Mouse (Mus musculus) megakaryocyte-erythroid progenitor cell, adult 5-6 weeks (primary cell): ENCODE data around the gene Srp72. TPM values are rescaled to one million over a fixed set of nuclear protein-coding genes. Genes with fewer than 3 reads are reported as not detected.
"Not testable (repeated sequence)": the region's sequence is repeated elsewhere in the genome, so short reads cannot be mapped to it uniquely, and the experiment has no call there.

Experiments
- ATAC-seq: replicated peaks from 2 replicates; pipeline ENCODE4 v1.8.0; 2016; ENCODE audit warnings: mild to moderate bottlenecking, inconsistent platforms; ENCODE audit not compliant: severe bottlenecking, poor library complexity, low FRiP score, low TSS enrichment
- total RNA-seq, 2 experiments: library from RNA; stranded (forward) in 1 of 2; stranded (reverse) in 1 of 2; fragments of 200-1000, 215-1000 nt in 1 of 2; fragments of >200 nt in 1 of 2; fragmentation: Nextera tagmentation in 1 of 2; gene quantifications; 2 replicates each; pipeline ENCODE4 v1.2.3; 2014 to 2017

The Srp72 gene
- total RNA-seq, 2 experiments from 2014 or later: 143 to 199 TPM

DNA sequence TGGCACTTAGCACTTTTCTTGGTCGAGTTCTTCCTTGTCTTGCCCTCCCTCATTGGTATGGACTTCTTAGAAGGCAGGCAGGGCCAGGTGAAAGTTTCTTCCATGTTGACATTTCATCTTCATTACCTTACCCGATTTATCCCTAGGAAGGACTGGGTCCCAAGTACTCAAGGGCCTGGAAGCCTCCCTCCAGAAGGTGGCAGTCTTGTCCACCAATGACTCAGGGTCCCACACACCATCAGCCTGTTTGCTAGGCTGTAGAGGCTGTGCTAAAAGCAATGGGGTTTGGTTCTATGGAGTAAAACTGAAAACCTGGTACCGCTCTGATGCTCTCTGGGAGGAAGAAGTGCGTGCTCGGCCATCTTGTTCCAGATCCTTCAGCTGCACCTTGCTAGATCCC, 55.3 kb downstream of the Srp72 start:
- peak; percentile 76 for ATAC-seq

GRCm38 (mm10) chr5:77035101-77035500, 60.6 kb downstream of the Srp72 start:
- ATAC-seq: not testable (repeated sequence)

DNA sequence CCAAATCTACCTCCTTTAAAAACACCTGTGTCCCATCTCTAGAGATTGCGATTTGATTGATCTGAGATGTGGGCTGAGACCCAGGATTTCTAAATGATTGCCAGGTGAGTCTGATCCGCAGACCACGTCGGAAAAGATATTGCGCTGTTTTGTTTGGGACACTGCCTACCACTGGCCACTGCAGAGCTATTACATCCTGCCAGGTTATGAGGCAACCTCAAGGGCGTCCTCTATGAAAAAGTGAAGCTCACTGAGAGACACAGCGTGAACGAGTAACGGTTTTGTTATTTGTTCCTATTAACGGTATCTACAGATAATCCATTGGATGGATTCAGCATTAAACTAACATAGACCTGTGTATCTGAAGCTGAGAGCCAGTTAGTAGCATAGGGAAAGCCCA, 64.0 kb downstream of the Srp72 start:
- ATAC-seq: no peak

DNA sequence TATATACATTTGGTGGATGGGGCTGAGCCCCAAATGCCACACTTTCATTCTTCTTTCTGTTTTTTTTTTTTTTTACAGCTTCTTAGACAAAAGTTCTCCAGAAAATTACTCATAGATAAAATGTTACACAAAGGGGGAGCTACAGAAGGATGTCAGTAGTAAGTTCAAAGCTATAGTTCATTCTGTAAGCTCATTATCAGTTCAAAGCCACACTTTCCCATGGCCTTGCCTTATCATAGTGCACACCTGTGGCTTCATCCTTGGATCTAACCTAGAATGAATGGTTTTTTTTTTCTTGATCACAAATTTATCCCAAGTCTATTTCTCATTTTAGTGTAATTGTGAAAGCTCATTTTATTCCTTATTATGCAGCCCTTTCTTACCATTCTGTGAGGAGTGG, 64.9 kb downstream of the Srp72 start:
- ATAC-seq: no peak

DNA sequence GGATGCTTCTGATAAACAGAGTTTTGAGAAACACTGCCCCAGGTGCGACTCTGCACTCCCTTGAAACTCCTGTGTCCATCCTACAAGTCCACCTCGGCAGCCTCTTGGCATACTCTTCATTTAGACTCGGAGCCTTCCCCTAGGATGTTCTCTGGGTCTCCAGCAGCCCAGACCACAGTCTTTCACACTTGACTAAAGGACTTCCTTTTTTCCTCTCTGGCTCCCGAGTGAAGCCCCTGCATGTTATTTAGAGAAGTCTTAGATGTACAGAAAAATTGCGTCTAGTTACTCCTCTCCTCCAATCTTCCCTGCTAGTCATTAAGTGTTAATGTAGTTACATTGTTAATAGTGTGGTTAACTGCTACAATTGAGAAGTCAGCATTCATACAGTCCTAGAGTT, 69.9 kb downstream of the Srp72 start:
- no peak for ATAC-seq

Other genes starting within 250 kb of the Srp72 start
- gene Aasdh, start 69.2 kb upstream of the Srp72 start, total RNA-seq (2014; fragmentation: Nextera tagmentation): 41.1 and 55.8 TPM in 2 replicates
- gene Aasdh, start 69.2 kb upstream of the Srp72 start, total RNA-seq (2017): 21.4 and 41.4 TPM in 2 replicates
- gene Paics, start 23.4 kb upstream of the Srp72 start, total RNA-seq (2014; fragmentation: Nextera tagmentation): 238 and 301 TPM in 2 replicates
- gene Paics, start 23.4 kb upstream of the Srp72 start, total RNA-seq (2017): 403 and 467 TPM in 2 replicates
- 63.2 and 82.8 TPM in 2 replicates for gene Ppat, start 23.1 kb upstream of the Srp72 start, total RNA-seq (2014; fragmentation: Nextera tagmentation)
- gene Ppat, start 23.1 kb upstream of the Srp72 start, total RNA-seq (2017): 121 and 133 TPM in 2 replicates
- gene Arl9, start 29.4 kb downstream of the Srp72 start, total RNA-seq (2014; fragmentation: Nextera tagmentation): 4.7 TPM in 1 of 2 replicates, not detected in the other
- gene Arl9, start 29.4 kb downstream of the Srp72 start, total RNA-seq (2017): not detected in 2 replicates
- gene Thegl, start 41.3 kb downstream of the Srp72 start, total RNA-seq (2014; fragmentation: Nextera tagmentation): 1.0 TPM in 1 of 2 replicates, not detected in the other
- 0.53 and 1.6 TPM in 2 replicates for gene Thegl, start 41.3 kb downstream of the Srp72 start, total RNA-seq (2017)
- gene Hopx, start 140.4 kb downstream of the Srp72 start, total RNA-seq (2014; fragmentation: Nextera tagmentation): 1.9 and 4.7 TPM in 2 replicates
- gene Hopx, start 140.4 kb downstream of the Srp72 start, total RNA-seq (2017): 1.3 and 2.4 TPM in 2 replicates
- gene Spink2, start 236.8 kb downstream of the Srp72 start, total RNA-seq (2014; fragmentation: Nextera tagmentation): not detected in 2 replicates
- not detected in 2 replicates for gene Spink2, start 236.8 kb downstream of the Srp72 start, total RNA-seq (2017)